Mouse (Mus musculus): ENCODE results near the gene Ano6.

The Ano6 gene

DNA sequence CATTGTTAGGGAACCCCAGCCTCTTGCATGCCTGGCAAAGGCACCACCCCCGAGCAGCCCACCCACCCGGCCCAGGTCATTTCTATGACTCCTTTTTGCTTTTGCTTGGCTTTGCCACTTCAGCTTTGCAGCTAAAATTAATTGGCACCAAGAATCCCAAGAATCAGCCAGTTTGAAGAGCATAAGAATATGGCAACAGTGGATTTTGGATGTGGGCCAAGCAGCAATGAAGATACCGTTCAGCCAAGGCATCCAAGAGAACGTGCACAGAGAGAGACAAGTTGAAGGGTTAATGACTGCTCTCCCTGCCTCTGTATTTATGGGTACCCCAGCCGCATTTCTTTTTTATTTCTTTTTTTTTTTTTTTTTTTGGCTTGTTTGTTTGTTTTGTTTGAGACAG, 5.4 kb downstream of the Ano6 start:
- CTCF ChIA-PET, result no interaction called here

DNA sequence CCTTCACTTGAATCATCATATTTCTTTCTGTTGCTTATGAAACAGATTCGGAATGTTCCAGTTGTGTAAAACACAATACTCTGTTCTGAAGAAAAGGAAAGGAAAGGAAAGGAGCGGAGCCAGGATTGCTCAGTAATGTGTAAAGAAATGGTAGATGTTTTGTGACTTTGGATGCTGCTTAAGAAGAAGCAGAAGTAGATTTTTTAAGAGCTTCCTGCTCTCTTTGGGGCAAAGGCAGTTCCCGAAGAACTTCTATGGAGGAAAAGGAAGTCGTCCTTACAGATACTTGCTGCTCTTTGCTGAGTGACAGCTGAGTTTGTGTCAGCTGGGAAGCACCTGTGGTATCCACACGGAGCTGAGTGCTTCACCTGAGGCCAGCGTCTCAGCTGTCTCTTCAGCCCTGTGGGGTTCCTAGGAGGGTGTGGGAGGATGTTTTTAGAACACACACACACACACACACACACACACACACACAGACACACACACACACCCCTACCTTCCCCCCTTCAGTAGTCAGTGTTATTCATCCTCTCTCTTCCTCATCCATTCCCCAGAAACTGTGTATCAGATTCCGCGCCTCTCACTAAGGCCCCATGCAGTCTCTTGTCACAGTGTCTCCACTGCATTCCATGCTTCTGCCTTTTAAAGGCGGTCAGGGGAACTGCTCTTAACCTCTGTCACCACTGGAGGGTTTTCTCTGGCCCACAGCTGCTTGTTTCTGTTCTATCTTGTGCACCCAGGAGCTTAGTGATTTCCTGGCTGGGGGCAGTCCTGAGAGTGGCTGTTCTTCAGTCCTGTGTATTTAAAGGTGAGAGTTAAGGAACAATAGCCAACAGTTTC, 6.7 kb downstream of the Ano6 start:
- CTCF ChIA-PET, result no interaction called here

DNA sequence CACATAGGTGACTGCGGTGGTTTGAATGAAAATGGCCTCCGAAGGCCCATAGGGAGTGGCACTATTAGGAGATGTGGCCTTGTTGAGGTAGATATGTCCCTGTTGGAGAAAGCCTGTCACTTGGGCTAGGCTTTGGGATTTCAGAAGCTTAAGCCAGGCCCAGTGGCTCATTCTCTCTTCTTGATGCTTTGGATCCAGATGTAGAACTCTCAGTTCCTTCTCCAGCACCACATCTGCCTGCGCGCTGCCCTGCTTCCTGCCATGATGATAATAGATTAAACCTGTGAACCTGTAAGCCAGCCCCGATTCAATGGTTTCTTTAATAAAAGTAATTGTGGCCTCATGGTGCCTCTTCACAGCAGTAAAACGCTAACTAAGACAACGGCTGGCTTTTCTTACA, 7.6 kb downstream of the Ano6 start:
- CTCF ChIA-PET, result no interaction called here

DNA sequence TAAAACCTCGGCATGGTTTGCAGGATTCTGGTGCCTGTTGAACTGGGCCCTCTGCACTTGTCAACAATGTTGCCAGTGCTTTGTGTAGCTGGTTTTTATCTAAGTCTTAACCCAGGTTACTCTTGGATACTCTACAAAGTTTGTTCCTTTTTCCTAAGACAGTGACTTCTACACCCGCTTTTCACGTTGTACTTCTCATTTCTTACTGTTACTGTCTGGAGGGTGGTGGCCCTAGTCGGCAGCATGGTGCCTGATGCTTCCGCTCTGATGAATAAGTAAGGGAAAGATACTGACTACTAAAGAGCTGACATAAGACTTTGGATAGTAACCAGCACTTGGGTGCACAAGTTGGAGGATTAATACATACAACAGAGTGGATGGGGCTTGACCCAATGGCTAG, 9.0 kb downstream of the Ano6 start:
- CTCF ChIA-PET, result no interaction called here

DNA sequence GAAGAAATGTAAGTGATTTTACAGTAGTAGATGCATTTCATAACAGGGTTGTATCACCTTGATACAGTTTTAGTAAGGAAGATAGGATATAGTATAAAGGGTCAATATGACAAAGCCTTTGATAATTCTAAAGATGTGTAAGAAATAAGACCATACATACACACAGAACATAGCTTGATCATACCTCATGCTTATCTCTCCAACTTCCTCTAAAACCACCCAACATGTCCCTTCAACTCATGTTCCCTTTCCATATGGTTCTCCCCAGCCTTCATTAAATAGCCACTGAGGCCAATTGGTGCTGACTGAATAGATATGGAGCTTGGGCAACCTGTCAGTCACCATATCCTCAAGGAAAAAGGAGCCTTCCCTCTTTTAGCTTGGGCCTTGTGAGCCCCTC, 9.4 kb downstream of the Ano6 start:
- CTCF ChIA-PET, result no interaction called here

DNA sequence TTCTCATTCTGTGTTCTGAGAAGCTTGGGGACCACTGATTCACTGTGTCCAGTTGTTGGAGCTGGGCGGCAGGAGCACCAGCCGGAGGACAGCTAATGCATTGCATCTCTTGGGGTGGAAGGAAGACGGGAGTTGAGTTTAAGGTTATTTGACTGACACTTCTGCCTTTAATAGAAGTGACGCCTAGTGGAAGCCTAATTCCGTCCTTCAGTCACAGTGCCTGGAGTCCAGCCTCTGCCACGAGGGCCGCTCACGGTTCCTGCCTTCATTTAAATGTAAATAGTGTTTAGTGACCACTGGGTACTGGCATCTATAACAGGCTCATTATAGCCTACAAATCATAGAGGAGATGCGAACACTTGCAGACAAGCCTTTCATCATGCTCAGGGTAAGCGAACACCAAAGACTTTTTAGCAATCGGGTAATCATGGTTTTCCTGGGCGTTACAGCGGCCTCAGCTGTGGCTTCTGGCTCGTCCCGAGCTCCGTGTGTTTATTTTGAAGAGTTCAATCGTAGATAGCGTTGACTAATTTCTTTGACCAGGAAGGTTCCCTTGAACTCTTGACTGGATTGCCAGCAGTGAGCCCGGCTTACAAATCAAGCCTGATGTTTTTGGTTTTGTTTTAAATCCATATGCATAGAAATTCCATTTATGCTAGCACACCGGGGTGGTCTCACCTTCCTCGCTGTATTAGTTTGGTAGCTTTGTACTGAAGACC, 10.8 kb downstream of the Ano6 start:
- CTCF ChIA-PET, result no interaction called here

DNA sequence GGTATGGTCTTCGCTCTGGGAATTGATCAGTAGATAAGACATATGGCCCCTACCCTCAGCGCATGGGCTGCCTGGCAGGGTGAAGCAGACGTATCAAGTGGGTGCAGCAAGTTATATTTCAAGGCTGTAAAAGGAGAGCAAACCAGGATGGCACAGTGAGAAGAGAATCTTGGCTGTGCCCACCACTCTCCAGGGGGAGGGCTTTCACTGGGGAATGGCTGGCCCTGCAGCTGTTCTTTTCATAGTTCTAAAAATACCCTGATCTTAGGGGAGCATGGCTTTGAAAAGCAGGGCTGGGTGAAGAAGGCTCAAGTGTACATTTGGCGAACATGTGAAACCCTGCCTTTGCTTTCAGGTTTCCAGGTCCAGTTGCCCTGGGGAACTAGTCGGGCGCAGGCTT, 11.5 kb downstream of the Ano6 start:
- CTCF ChIA-PET, result no interaction called here

DNA sequence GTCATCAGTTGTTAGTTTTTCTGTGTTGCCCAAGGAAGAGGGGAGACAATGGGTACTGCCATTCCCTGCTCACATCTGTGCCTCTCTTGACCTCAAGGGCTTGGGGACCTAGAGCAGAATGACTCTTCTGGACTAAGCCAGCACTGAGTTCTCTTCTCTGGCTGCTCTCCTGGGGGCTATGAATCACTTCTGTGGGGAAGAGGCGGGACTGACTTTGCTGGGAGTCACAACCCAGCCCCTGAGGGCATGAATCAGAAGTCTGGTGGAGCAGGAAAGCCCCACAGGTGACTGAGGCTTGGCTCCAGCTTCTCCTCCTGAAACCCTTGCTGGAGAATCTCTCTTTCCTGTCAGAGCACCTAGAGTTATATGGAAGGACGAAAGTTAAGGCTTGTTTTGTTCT, 12.1 kb downstream of the Ano6 start:
- CTCF ChIA-PET, result no interaction called here

DNA sequence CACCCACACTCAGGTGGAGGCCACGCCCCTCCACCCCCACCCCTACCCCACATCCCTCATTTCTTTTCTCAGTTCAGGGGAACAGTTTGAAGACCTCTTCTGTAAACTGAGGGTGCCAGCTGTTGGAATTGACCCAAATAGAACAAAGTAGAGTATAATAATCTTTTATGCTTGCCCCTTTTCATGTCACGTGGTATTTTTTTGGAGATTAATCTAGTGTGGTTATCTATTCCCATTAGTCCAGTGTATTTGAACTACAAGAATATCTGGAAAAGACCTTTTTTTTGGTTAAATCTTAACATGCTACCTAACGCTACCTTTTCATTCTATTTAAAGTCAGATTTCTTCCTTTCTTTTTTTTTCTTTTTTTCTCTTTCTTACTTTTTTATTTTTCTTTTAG, 12.8 kb downstream of the Ano6 start:
- CTCF ChIA-PET, result no interaction called here

DNA sequence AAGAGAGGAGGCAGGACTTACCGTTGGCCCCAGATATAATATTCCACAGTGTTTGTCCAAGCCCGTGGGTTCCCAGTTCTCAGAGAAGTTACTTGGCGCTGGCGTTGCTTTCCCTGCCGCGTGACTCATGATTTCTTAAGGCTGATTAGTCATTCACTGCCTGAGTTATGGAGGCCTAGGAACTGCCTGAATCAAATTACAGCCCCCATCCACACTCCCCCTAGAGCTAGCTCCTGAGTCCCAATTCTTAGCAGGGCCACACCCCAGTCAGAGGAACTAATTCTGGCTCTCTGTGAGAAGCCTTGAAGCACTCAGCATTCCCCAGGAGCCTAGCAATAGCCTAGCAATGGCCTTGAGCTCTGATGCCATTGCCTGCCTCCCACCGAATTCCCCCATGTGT, 13.6 kb downstream of the Ano6 start:
- CTCF ChIA-PET, result no interaction called here

DNA sequence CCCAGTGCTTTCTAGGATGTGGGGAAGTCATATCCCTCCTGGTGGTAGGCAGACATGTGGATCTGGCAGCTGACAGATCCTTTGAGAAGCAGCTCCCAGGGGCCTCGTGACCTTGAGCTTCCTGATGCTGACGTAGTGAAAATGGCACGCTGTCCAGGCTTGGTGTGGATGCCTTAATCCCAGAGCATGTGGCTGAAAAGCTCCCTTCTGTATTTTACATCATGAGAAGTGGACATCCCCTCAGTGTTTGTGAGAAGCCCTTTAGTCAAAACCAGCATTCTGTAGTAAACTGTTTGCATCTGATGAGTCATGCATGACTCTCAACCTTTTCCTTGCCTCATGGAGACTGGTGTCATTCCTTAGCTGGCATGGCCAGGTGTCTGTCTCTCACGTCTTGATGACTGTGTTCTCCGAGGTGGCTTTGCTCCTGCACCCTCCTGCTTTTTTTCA, 14.4 kb downstream of the Ano6 start:
- CTCF ChIA-PET, result no interaction called here

DNA sequence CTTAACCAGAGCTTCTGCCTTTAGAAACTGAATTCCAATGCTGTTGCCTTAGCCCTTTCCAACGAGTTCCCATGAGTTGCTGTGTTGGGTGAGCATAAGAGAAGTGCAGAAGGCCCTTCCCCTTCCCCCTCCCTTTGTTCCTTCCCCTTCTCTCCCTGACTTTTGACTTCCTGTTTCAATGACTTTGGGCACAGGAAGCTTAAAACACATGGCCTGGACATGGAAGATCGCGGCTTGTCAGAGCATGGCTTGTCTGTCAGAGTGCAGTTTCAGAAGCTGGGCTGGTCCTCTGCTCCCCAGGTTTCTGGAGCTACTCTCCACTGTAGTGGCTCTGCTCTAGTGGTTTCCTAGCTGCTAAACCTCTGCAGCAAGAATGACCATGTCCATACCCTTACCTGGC, 17.3 kb downstream of the Ano6 start:
- CTCF ChIA-PET, result interaction anchor here (0.6 kb wide), 1 partner anchor 34 kb away, joined by 5 read pairs; no protein-coding TSS in a partner anchor

DNA sequence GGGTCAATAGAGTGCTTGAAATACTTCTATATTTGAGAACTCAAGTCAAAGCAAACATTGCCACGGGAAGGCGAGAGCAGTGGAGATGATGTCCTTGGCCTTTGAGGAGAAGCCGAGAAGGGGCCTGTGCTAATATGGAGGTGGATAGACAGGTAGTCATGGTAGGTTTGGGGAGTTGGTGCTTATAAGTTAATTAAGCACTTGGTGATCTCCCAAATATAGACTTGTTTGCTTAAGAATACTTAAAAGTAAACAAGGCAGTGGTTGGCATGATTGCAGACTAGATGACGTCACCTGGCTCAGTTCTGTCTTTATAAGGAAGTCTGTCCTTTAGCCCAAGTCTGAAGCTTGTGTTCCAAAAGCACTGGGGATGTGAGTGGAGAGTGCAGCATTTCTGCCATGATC, 19.7 kb downstream of the Ano6 start:
- CTCF ChIA-PET, result interaction anchor here (0.5 kb wide), 1 partner anchor 15 kb away, joined by 3 read pairs; no protein-coding TSS in a partner anchor

DNA sequence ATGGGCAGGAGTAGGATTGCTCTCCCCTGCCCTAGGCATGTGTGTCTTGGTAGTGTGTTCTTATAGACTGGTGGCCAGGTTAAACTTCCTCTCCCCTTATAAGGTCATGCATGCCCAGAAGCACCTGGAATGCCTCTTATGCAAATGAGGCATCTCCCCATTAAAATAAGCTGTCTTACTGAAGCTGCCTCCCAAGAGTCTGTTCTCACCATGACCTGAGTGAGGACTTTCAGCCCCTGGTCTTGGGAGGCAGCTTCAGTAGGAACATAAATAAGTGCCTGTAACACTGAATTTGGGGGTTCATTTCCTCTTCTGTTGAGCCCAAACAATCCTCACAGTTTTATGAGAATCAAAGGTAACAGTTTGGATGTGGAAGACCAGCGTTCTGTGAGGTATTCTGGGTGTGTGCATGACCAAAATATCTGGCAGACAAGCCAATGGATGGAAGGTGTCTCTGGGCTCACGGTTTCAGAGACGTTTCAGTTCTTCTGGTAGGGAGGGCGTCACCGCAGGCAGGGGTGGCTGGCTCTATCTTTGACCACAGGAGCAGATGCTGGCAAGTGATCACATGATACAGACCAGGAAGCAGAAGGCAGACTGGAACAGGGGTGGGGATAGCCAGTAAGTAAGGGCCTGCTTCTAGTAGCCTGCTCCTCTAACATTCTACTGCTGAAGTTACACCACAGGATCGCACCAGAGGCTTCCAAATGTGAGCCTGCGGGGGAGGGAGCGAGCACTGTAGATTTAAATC, 22.4 kb downstream of the Ano6 start:
- CTCF ChIA-PET, result no interaction called here

DNA sequence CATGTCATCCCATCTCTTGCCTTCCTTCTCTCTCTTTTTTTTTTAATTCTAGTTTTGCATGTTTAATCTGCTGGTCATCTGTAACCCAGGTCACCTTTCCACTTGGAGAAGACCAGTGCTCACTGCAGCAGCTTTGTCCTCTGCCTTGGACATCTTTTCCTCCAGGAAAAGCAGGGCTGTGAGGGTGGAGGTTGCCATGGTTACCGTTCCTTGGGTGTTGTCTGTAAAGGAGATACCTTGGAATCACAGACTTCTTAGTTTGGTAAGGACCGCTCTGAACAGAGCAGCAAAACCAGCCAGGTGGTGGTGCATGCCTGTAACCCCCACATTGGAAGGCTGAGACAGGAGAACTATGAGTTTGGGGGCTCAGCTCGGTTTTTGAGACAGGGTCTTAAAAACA, 26.9 kb downstream of the Ano6 start:
- CTCF ChIA-PET, result no interaction called here

DNA sequence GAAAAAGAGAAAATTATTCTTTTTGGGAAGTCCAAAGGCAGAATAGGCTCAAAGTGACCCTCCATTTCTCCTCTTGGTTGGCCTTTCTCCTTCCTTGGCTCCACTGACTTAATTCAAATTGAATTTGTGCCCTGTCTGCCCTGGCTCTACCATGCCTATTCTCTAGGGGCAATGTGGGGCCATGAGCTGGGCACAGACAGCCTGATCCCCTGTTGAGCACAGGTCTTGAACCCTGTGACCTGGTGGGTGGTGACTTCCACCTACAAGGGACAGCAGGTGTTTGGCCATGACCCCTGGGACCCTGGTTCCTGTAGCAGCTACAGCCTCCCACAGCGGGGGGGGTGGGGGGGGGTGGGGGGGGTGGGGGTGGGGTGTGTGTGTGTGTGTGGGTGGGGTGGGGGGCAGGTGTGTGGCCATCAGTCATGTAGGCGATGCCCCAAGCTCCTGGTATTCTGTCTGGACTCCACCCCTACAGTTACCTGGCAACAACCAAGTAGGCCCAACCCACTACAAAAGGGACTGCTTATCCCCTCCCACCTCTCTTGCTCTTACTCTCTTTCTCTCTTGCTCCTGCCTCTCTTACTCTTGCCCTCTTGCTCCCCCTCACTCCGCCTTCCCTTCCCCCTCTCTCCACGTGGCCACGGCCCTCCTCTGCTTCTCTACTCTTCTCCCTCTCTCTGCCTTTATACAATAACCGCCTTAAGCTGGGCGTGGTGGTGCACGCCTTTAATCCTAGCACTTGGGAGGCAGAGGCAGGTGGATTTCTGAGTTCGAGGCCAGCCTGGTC, 28.8 kb downstream of the Ano6 start:
- CTCF ChIA-PET, result interaction anchor here (0.7 kb wide), 2 partner anchors 30 to 556 kb away, joined by 8 to 16 read pairs; no protein-coding TSS in a partner anchor

DNA sequence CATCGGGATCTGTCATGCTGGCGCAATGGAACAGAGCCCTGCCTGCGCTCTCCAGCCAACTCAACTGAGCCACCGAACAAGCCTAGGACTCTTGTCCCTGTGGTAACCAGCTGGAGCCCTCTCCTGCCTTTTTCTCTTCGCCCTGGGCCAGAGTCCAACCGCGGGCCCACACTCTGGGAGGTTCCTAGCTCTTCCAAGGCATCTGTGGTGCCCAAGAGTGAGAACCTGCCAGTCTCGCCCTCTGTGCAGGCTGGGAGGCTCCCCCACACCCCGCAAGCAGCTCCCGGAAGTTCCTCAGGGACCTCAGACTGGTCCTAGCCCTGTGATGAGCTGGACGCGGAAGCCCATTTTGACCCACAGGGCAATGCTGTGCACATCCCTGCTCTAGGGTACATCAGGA, 29.5 kb downstream of the Ano6 start:
- CTCF ChIA-PET, result no interaction called here

DNA sequence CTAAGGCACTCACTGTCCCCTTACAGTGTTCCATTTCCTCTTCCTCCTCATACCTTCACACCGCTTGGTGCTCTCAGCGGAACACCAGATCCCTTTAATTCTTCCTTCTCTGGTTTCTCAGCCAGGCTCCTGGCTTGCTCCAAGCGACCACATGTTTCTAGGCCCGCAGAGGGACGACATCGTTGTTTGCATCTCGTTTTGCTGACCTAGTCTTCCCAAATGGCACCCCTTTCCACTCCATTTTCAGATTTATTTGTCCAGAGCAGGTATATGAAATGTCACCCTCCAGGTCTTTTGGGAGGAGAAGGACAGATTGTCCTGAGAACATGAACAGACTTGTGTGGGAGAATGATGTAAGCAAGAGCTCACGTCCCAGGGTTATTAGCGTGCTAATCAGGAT, 30.0 kb downstream of the Ano6 start:
- CTCF ChIA-PET, result no interaction called here

DNA sequence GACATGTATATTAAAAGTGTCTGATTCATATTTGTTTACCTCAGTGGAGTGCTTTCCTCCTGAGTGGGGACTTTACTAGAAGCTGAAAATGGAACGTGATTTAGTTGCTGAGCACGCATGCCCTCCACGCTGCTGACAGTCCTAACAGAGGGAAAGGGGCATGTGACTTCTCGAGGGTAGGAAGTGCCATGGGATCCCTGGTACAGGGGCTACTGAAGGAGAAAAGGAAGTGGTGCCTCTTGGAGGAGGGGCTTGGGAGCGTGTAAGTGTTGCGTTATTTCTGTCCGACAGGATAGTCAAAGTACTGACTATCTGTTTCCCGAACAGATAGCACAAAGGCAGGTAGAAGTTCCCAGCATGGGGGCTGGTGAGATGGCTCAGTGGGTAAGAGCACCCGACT, 31.5 kb downstream of the Ano6 start:
- CTCF ChIA-PET, result no interaction called here

DNA sequence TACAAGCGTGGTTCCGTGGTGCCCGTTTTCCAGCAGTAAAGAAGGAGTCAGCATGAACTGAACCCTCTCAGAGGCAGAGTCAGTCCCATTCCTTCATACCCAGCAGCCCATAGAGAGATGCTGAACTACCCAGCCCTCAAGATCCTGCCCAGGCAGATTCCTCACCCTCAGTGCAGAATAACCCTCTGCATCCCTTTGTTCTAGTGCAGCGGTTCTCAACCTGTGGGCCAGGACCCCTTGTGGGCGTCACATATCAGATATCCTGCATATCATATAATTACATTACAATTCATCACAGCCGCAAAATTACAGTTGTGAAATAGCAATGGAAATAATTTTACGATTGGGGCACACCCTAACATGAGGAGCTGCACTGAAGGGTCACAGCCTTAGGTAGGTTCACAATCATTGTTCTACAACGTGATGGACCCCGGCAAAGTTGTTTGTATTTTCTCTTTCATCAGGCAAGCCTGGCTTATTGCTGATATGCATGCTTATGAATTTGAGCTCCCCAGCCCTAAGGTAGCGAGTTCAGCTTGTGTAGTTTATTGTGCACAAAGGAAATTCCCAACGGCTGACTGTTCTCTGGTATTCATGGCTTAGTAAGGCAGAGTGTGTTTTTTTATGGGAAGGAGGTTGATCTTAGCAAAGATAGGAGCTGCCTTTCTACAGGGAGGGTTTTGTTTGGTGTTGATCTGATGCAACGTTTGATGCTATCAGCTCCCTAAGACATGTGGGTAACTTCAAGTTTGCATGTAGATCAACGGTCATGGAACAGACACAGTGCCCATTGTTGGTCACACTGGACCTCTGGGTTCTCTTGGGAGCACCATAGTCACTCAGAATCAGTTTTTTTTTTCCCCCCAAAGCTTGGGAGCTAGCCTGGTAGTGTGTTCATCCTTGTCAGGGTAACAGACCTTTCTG, 33.0 kb downstream of the Ano6 start:
- CTCF ChIA-PET, result no interaction called here

DNA sequence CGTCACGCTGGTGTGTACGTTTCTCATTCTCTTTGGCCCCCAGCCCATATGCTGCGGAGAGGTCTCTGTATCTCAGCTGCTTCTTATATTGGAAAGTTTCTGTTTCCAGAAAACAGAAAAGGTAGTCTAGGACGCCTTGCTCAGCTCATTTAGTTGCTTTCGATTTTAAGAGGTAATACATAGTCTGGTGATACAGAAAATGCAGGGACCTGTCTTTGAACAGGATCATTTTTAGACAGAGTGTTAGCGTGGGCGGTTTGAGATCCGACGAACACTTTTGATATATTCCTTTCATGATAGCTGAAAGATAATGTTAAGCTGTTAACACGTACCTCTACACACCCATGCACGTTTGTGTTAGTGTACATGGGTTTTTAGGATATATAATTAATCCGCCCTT, 35.9 kb downstream of the Ano6 start:
- CTCF ChIA-PET, result no interaction called here
